Mouse (Mus musculus): ENCODE results near the gene H2-Ke6.

Gene H2-Ke6

DNA sequence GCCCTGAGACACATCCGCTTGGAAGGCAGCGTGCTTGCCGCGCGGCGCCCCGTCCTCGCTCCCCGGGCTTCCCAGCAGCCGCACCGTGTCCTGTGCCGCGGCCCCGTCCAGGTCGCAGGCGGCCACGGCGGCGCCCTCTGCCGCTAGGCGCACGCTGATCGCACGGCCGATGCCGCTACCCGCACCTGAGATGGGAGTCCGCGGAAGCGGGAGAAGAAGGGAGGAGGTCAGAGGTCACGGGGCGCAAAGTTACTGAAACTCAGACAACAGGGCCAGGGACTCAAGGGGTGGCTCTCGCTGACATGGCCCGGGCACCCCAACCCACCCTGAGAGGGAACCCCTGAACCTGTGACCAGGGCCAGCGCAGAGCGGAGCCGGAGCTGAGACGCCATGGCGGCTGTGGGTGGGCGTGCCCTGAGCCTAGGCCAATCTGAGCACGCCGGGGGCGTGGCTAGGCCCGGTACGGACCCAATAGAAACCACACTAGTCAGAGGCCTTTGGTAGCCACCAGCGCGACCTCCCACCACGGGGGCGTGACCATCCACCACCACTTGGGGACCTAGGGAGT lies at the start of gene H2-Ke6:
H2-Ke6 (minus strand) TSS at position 405 of the 568 bp plus-strand sequence.
- peak; percentile 95 for DNase-seq

DNA sequence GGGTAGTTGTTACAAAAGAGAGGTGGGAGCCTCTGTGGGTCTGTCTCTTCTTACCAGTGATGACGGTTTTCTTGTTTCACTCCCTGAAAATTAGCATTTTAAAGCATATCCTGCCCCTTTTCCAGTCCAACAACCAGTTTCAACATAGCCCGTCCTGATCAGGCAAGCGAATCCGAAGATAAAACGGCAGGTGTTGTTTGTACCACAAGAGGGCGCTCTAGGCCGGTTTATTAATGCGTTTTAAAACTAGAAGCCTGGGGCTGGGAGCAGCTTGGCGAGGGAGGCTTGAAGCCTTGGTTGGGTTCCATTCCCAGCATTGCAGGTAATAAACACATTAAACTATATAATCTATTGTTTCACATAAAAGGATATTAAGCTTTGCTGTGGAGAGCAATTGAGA lies 49.7 kb upstream of the H2-Ke6 start:
- DNase-seq = peak; percentile 86

DNA sequence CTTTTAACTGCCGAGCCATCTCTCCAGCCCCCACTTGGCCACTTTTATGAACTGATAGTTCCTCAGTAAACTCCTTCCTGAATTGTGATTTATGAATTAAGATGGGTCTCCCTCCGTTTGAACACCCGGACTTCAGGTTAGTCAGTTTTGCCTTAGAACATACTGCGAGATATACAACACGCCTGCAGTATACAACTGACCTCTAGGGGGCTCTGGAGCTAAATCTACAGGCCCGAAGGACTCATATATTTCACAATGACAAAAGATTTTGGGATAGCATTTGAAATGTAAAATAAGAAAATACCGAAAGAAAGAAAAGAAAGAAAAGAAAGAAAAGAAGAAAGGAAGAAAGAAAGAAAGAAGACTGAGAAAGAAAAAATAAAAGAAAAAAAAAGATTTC lies 47.4 kb upstream of the H2-Ke6 start:
- peak; percentile 76 for DNase-seq

DNA sequence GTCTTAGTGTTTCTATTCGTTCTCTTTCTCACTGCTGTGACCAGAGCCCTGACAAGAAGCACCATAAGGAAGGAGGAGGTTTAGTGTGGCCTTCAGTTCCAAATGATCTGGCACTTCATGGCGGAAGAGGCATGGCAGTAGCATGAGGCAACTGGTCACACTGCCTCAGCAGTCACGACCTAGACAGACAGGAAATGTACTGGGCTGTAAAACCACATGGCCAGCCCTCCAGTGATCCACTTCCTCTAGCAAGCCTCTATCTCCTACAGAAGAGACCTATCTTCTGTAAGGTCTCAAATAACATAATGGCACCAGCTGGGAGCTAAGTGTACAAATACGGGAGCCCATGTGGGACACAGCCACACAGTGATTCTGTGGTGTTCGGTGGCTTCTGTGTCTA lies 44.2 kb upstream of the H2-Ke6 start:
- DNase-seq = no peak

DNA sequence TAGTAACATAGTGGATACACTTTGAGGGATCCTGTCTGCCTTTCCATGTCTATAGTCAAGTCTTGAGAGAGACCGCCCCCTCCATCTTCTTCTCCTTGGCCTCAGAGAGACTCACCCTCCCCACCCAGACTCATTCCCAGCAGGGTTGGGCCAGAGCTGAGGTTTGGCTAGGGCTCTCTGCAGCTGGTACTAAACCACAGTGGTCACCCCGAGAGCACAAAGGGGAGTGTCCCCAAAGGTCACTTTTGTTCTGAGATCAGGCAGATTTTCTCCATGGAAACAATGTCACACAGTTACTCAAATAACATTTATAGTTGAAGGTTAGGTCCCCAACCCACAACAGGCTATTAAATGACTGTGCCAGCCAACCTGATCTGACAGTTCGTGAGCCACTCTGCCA lies 41.0 kb upstream of the H2-Ke6 start:
- DNase-seq = no peak

DNA sequence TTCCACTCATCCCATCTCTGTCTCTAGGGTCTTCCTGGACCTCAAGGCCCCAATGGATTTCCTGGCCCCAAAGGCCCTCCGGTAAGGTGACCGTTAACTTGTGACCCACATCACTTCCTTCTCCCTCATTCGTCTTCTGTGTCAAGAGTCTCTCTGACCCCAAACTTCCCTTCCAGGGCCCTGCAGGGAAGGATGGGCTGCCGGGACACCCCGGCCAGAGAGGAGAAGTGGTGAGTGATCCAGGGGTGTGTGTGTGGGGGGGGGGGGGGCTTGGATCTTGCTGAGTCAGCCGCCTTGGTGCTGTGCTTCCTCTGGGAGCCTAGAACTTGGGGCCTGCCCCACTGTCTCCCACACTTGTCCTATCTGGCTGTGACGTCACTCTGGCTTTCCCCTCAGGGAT lies 29.4 kb upstream of the H2-Ke6 start:
- DNase-seq = no peak

DNA sequence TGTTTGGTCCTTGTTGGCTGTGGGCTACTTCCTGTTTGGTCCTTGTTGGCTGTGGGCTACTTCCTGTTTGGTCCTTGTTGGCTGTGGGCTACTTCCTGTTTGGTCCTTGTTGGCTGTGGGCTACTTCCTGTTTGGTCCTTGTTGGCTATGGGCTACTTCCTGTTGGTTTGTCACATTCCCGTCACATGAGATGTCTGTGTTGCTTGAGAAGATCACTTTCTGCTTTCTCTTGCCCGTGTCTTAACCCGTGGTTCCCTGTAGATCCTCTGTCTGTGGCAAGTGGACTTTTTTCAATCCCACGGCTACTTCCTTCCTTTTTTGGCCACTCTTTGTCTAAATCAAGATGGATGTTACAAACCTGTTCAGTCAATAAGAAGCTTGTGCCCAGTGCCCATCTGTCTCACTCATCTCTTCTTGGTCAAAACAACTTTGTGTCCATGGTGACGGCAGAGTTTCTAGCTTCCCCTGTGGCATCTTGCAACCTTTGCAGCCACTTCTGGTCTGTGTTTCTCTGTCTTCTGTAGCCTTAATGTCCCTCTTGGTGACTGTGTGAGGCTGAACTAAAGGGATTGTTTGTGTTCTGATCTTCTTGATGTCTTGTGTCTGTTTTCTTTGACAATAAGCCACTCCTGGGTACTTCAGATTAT lies 19.7 kb upstream of the H2-Ke6 start:
- DNase-seq = no peak

DNA sequence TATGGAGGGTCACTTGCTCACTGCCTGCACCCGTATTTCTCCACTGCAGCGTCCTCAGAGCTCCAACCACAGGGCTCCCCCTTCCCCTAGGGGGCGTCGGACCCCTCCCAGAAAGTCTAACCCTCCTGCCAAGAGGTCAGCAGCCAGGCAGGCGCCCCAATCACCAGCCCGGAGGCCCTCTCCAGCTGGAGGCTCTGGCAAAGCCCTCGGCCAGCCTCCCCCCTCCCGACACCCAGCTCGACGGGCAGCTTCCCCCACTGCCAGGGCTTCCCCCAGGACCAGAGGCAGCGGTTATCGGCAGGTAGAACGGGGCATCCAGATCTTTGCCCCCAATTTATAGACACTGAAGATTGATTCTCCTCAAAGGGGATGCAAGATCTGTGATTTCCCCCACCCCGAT lies 18.1 kb upstream of the H2-Ke6 start:
- no peak for DNase-seq

DNA sequence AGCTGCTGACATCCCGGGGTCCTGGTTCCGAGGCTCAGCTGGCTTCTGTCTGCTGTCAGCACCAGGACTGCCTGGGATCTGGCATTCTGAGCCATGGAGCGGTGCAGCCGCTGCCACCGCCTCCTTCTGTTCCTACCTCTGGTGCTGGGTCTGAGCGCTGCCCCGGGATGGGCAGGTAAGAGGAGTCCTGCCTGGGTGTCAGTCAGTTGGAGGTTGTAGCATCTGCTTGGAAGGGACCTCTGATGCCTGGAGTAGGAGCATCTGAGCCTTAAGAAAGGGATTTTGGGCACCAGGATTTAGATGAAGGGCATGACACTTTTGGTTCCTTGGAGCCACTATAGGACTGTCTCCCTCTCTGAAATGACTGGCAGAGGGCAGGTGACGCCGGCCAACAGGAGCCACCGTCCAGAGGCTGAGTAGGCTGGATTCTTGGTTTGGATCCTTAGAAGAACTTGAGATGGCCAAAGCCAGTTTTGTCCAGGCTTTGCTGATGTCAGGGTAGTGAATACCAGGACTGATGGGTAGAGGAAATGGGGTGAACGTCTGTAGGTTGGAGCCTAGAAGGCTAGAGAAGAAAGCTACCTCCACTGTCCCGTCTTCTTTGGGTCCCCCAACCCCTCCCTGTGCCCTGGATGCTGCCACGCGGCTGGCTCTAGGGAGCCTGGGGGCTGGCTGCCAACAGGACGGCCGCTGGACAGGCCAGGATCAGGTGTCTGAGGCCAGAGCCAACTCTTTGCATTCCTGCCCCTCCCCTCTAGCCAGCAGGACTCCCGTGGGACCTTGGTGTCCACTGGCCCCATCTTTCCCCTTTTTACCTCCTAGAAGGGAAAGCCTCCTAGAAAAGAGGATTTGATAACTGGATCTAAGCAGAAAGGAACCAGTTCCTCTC lies 11.9 kb upstream of the H2-Ke6 start:
- DNase-seq = peak; percentile 18

DNA sequence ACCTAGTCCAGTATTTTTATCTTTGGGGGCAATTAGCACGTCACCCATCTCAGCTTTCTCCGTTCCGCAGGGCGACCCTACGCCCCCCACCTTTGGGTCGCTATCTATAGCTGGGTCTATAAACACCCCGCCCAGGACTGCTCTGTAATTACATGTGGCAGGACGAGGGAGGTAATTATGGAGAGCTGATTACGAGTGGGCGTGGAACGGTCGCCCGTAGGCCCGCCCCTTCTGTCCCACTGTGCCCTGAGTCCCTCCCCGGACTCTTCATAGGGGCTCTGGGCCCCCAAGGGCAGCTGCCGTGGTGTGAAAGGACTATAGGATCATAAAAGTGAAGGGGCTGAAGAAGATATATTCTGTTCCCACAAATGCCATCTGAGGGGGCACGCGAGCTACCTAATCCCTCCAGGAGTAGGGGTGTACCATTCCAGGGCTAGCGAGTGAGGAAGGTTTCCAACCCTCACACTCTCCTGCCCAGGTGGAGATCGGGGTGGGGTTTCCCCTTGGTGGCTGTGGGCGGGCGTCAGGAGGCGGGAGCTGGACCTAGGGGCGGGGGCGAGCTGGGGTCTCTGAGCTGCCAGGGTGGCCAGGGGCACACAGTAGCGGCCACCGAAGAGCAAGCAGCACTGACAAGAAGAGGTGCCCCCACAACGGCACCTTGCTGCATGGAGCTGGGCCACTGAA lies 11.2 kb upstream of the H2-Ke6 start, which contains the start of gene Col11a2:
Col11a2 (plus strand) TSS at position 560 of the 684 bp plus-strand sequence.
- DNase-seq = peak; percentile 76

DNA sequence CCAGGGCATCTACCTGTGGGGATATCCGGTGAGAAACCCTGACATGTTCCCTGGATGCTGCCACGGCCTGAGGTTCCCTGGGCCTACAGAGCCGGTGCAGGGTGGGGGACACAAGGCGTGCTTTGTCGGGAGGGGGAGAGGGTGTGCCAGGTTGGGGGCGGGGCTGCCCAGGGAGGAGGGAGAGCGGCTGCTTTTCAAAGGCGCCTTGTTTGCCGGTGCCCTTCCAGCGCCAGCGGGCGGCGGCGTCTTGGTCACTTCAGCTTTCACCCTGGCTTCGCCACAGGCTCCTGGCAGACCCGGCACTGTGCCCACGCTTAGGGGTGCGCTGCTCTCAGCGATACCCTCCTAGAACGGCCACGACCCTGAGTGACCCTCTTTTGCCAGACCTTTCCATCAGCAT lies 10.6 kb upstream of the H2-Ke6 start:
- peak; percentile 50 for DNase-seq

DNA sequence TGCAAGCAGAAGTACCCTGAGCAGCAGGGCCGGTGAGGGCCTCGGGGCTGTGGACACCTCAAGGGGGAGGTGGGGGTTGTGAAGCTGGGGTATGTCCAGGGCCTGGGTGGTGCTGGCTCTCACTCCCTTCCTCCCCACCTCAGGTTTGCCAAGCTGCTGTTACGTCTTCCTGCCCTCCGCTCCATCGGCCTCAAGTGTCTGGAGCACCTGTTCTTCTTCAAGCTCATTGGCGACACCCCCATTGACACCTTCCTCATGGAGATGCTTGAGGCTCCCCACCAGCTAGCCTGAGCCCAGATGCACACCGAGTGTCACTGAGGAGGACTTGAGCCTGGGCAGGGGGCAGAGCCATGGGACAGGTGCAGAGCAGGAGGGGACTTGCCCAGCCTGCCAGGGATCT lies 9.4 kb upstream of the H2-Ke6 start:
- no peak for DNase-seq

DNA sequence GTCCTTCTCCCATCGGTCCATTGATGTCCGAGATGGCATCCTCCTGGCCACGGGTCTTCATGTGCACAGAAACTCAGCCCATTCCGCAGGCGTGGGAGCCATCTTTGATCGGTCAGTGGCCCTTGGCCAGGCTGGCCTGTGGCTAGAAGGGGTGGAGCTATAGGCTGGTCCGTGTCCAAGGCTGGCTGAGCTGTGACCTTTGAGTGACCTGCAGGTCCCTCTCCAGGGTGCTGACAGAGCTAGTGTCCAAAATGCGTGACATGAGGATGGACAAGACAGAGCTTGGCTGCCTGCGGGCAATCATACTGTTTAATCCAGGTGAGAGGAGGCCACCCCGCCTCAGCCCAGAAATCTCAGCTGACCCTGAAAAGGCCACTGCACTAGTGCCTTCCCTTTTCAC lies 8.8 kb upstream of the H2-Ke6 start:
- no peak for DNase-seq

DNA sequence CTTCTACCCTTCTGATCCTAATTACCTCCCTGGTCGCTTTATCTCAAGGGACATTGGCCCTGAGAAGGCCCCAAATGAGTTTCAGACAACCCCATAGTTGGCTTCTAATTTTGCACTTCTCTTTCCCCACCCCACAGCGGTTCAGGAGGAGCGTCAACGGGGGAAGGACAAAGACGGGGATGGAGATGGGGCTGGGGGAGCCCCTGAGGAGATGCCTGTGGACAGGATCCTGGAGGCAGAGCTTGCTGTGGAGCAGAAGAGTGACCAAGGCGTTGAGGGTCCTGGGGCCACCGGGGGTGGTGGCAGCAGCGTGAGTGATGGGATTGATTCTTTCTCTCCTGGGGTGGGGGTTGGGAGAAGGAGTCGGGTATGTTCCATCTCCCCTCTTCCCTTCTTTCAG lies 7.7 kb upstream of the H2-Ke6 start:
- DNase-seq = no peak

DNA sequence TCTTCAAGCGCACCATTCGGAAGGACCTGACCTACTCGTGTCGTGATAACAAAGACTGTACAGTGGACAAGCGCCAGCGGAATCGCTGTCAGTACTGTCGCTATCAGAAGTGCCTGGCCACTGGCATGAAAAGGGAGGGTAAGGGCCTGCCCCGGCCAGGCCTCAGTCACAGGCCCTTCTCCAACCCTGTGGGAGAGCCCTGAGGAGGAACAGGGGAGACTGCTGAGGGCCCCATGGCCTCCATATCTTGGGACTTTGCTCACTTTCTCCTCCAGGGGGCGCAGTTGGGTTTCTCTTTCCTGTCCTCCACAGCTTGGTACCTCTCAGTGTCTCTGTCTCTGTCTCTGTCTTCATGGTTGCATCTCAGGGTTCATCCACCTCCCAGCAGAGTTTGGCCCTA lies 6.2 kb upstream of the H2-Ke6 start:
- DNase-seq = peak; percentile 80

DNA sequence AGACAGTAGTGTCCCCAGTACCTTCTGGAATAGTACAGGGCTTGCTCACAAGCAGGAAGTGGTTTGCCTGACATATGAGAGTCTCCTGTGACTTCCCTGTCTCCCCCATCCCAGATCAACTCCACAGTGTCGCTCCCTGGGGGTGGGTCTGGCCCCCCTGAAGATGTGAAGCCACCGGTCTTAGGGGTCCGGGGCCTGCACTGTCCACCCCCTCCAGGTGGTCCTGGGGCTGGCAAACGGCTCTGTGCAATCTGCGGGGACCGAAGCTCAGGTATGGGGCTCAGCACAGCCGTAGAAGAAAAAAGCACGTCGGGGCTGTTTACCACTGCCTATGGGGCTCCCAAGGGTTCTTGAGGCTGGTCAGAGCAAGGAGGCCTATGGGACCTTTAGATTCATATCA lies 5.6 kb upstream of the H2-Ke6 start:
- DNase-seq = no peak

DNA sequence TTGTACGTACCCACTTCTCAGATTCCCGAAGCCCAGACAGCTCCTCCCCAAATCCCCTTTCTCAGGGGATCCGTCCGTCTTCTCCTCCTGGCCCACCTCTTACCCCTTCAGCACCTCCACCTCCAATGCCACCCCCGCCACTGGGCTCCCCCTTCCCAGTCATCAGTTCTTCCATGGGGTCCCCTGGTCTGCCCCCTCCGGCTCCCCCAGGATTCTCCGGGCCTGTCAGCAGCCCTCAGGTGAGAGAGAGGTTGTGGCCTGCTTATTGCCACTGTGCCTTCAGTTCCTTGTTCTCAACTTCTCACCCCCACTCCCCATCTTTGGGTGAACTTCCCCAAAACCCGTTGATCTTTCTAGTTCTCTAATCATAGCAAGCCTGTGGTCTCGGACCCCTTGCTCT lies 4.9 kb upstream of the H2-Ke6 start:
- DNase-seq = no peak

DNA sequence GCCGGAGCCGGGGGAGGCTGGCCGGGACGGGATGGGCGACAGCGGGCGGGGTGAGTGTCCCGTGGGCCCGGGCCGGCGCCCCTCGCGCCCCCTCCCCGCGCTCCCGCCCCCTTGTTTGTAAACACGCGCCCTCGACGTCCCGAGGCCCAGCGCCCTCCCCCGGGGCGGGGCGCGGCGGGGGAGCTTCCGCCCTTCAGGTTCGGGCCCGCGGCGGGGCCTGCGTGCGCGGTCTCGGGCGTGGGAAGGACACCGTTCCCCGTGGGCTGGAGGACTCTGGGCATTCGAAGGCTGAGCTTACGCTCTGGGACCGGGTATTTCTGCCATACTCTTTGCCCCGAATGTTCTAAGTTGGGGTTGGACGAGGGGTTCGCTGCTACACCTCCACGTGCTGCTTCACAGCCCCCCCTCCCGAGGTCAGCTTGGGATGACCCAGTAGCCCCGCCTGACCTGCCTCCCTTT lies 4.3 kb upstream of the H2-Ke6 start:
- no peak for DNase-seq

DNA sequence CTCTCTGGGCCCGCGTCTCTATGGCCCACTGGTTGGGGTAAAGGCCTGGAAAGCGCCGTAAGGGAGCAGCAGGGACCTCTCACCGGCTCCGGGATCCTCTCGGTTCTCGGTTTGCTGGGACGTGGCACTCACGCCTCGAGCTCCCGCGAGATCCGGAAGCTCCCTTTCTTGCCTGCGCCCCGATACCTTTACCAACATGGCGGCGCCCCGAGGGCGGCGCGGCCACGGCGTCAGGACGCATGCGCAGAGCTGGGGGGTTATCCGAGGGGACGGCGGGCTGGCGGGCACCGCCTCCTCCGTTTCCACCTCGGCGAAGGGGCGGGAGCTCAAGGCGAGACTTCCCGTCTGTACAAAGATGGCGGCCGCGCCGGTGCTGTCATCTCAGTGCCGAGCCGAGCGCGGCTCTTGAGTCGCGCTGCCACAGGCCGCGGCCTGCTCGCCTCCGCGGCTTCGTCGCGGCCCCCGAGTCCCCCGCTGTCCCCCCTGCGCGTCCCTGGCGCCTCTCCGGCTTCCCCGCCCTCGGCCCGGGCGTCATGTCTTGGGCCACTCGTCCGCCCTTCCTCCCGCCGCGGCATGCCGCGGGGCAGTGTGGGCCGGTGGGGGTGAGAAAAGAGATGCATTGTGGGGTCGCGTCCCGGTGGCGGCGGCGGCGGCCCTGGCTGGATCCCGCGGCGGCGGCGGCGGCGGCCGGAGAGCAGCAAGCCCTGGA lies 3.8 kb upstream of the H2-Ke6 start, which contains the start of the genes Slc39a7 and Rxrb:
Slc39a7 (minus strand) TSS at position 218 of the 709 bp plus-strand sequence.
Rxrb (plus strand) TSS at position 348 of the 709 bp plus-strand sequence.
- DNase-seq = peak; percentile 99

DNA sequence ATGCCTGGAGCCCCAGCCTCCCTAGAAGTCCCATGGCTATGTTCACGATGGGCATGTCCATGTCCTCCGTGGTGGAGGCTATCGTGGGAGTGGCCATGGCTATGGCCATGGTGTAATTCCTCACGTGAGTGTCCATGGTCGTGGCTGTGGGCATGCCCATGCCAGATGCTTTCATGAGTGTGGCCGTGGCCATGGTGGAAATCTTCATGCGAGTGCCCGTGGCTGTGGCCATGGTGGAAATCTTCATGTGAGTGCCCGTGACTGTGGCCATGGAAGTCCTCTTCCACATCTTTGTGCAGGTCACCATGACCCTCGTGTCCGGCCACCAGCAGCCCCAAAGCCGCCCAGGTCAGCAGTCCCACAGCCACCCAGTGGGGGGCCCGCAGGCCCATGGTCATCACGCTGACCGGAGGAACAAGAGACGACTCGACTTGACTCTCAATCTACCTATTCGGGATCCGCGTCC lies 3.0 kb upstream of the H2-Ke6 start:
- no peak for DNase-seq

DNA sequence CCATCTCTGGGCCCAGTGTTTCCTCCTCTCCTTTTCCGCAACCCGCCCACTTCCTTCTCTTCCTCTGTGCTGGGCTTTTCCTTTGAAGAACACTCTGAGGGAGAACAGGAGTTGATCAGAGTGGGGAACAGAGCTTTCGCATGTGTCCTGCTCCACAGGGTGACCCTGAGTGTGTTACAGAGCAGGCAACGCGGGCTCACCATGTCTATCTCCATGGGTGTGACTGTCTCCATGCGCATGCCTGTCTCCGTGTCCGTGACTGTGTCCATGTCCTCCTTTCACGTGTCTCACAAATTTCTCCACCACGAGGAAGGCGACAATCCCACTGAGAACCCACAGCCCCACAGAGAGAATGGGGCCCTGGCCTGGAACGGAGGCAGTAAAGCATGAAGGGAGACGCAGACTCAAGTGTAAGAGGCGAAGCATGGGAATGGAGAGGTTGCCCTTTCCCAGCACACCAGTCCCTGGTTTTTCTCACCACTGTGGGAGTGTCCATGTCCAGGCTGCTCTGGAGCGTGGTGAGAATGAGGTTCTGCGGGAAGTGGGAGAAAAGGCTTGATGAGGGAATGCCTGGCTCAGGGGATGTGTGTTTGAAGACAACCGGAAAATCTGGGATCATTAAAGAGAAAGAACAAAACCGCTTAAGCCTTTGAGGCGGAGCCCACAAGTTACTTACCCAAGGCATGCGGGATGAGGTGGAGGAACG lies 2.2 kb upstream of the H2-Ke6 start:
- DNase-seq = no peak

All from retina, postnatal 1 day (tissue).